Mouse (Mus musculus): Measurements from ENCODE around the gene Ovol1. TPM values are rescaled to one million over a fixed set of nuclear protein-coding genes. Genes with fewer than 3 reads are reported as not detected.

Gene Ovol1
- polyA plus RNA-seq, 1 experiment from 2014 or later, result 0.19 TPM

DNA sequence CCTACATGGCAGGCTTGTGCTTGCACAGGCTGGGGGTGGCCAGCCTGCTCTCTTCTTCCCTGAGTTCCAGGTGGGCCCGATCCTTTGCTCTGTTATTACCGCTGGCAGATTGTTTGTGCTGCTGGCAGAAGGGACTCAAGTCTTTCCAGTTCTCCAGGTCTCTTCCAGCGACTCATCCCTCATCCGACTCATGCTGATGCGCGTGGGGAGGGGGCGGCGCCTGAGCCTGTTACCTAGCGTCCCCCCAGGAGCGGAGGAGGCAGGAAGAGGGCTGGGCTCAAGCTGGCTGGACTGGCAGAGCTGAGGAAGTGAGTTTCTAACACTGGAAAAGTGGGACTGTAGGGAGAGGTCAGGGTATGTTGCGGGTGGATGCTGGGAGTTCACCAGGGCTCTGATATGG is 16.4 kb downstream of the Ovol1 start:
- Histone ChIP-seq H3K27me3 (peaks cover 2% of the 10 kb centered on the region; the same call in 1 of the 2 replicates), H3K9ac (0 out of 2 replicates have a peak overlapping the region, but pooled peaks have one; percentile 6), H3K4me1 (no peaks in the 10 kb centered on the region), H3K36me3 (no peaks in the 10 kb centered on the region), H3K9me3 (replicated peaks) (no peaks in the 10 kb centered on the region), H3K4me3 (no peak overlapping the region), H3K4me2 (replicated peaks) (no peak overlapping the region), H3K27ac (no peak overlapping the region)
- 52% methylated on average over 11 of the region's 11 CpGs for WGBS
- no peak for ATAC-seq (ENCODE audit: low FRiP score)

DNA sequence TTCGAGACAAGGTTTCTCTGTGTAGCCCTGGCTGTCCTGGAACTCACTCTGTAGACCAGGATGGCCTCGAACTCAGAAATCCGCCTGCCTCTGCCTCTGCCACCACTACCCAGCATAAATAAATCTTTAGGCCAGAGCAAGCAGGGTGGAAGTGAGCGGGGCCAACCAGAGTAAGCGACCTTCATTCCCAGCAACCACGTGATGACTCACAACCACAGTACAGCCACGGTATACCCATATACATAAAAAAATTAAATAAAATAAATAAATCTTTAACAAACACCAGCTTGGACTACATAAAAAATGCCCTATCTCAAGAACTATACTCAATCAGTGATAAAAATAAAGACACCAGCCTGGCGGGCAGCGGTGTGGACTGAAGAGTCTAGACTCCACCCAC is 17.1 kb downstream of the Ovol1 start:
- no peak for ATAC-seq (ENCODE audit: low FRiP score)
- Histone ChIP-seq H3K27ac (no peak overlapping the region), H3K9ac (no peak overlapping the region), H3K27me3 (peaks cover 5% of the 10 kb centered on the region; the same call in 1 of the 2 replicates), H3K36me3 (no peaks in the 10 kb centered on the region), H3K4me3 (no peak overlapping the region), H3K4me2 (replicated peaks) (no peak overlapping the region), H3K9me3 (replicated peaks) (no peaks in the 10 kb centered on the region), H3K4me1 (no peaks in the 10 kb centered on the region)
- WGBS, result 91% methylated on average over 9 of the region's 9 CpGs

DNA sequence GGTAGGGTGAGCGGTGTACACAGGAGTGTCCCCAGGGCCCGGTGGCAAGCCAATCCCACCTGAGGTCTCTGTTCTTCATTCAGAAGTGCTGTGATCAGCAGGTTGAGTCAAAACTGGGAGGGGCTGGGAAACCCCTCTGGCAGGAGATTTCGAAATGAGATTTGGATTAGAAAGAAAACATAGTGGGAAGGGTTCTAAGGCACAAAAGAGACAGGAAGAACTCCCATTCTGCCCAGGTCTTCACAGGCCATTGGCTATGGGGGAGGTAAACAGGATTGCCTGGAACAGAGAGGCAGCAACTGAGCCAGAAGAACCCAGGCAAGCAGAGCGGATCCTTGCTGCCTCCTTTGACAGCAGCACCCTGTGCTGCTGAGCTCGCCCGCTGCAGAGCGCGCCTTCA is 21.7 kb downstream of the Ovol1 start:
- H3K36me3 ChIP-seq, result no peaks in the 10 kb centered on the region
- H3K4me2 ChIP-seq (replicated peaks), result no peak overlapping the region
- no peaks in the 10 kb centered on the region for H3K4me1 ChIP-seq
- no peaks in the 10 kb centered on the region for H3K9me3 ChIP-seq (replicated peaks)
- no peak for ATAC-seq (ENCODE audit: low FRiP score)
- no peak overlapping the region for H3K27ac ChIP-seq
- H3K9ac ChIP-seq, result no peak overlapping the region
- 71% methylated on average over 8 of the region's 8 CpGs for WGBS
- H3K27me3 ChIP-seq, result peaks cover 13% of the 10 kb centered on the region
- H3K4me3 ChIP-seq, result no peak overlapping the region

- Histone ChIP-seq H3K27me3 (peaks cover 38% of the 10 kb centered on the region), H3K9ac (no peak overlapping the region), H3K27ac (no peak overlapping the region), H3K4me1 (peaks cover 13% of the 10 kb centered on the region), H3K9me3 (replicated peaks) (no peaks in the 10 kb centered on the region), H3K4me2 (replicated peaks) (no peak overlapping the region), H3K4me3 (no peak overlapping the region), H3K36me3 (no peaks in the 10 kb centered on the region)
- whole genome bisulfite sequencing, result 81% methylated on average over 8 of the region's 8 CpGs
- ATAC-seq (ENCODE audit: low FRiP score), result no peak
Measured at GRCm38 (mm10) chr19:5532520-5532919, 27.9 kb downstream of the Ovol1 start.

- H3K4me2 ChIP-seq (replicated peaks), result no peak overlapping the region
- H3K4me3 ChIP-seq, result no peak overlapping the region
- no peaks in the 10 kb centered on the region for H3K9me3 ChIP-seq (replicated peaks)
- WGBS, result 26% methylated on average over 7 of the region's 7 CpGs
- H3K27ac ChIP-seq, result no peak overlapping the region
- H3K9ac ChIP-seq, result no peak overlapping the region
- no peak; the same call in 1 of the 2 replicates for ATAC-seq (ENCODE audit: low FRiP score)
- H3K4me1 ChIP-seq, result peaks cover 13% of the 10 kb centered on the region
- peaks cover 38% of the 10 kb centered on the region for H3K27me3 ChIP-seq
- no peaks in the 10 kb centered on the region for H3K36me3 ChIP-seq
Measured at GRCm38 (mm10) chr19:5530138-5530524, 30.3 kb downstream of the Ovol1 start.

DNA sequence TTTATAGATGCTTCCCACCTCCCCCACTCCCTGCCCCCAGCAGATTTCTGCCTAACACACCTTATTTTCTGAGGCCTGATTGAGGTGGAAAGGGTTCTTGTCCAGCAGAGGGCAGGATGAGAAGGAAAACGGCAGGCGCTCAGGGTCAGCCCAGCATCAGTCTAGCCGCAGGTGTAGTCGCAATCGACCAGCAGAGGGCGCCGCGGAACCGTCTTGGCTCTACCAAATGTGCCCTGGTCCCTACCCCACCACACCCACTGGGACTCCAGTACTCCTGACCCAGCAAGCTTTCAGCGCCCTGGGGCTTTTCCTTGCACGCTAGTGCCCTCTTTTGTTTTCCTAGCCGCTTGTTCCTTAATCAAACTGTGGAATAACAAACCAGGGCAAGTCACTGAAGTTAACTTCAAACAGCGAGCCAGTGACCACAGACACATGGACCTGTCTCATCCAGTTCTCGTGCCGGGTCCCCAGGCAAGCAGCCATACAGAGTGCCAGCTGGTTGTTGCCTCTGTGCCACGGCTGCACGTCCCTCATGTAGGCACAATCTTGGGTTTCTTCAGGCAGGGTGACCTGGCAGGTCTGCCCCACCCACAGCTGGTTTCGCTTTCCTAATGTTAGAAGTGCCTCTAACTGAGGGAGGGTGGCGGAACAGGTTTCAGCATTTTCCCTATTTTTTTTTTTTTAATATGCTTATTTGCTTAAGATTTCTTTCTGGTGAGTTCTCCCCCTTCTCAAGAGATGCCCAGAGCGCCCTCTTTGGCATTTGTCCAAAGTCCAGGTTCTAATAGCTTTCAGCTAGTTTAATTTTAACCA is 30.9 kb downstream of the Ovol1 start:
- Histone ChIP-seq H3K4me2 (replicated peaks) (peak overlapping the region; percentile 36), H3K36me3 (no peaks in the 10 kb centered on the region), H3K4me1 (peaks cover 13% of the 10 kb centered on the region), H3K27me3 (peaks cover 38% of the 10 kb centered on the region), H3K4me3 (peak overlapping the region; percentile 6; the same call in 1 of the 2 replicates), H3K27ac (no peak overlapping the region), H3K9ac (no peak overlapping the region), H3K9me3 (replicated peaks) (no peaks in the 10 kb centered on the region)
- 12% methylated on average over 20 of the region's 20 CpGs for WGBS
- peak; percentile 89 for ATAC-seq (ENCODE audit: low FRiP score)

GRCm38 (mm10) chr19:5525204-5525603 is 35.2 kb downstream of the Ovol1 start:
- H3K27me3 ChIP-seq, result peaks cover 5% of the 10 kb centered on the region
- peaks cover 9% of the 10 kb centered on the region for H3K4me1 ChIP-seq
- WGBS, result 68% methylated on average over 5 of the region's 5 CpGs
- no peak overlapping the region for H3K27ac ChIP-seq
- no peak overlapping the region for H3K4me3 ChIP-seq
- no peak overlapping the region for H3K4me2 ChIP-seq (replicated peaks)
- ATAC-seq (ENCODE audit: low FRiP score), result no peak
- 0 out of 2 replicates have a peak overlapping the region, but pooled peaks have one; percentile 1 for H3K9ac ChIP-seq
- no peaks in the 10 kb centered on the region for H3K36me3 ChIP-seq
- H3K9me3 ChIP-seq (replicated peaks), result no peaks in the 10 kb centered on the region

DNA sequence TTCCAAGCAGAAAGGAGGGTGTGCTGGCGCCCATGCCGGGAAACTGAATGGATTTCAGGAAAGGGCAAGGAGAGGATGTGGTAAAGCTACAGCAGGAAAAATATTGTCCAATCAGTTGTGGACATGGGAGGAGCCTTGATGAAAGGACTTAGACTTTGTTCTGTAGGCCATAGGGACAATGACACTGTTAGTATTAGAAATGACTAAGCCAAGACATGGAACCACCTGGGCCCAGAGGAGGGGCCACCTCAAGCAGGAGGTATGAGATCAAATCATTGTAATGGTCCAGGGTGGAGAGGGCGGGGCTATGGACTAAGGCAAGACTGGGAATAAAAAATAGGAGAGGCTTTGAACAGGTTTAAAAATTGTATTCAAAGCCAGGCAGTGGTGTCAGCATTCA is 41.7 kb downstream of the Ovol1 start:
- Histone ChIP-seq H3K4me1 (no peaks in the 10 kb centered on the region), H3K4me3 (no peak overlapping the region), H3K36me3 (no peaks in the 10 kb centered on the region), H3K27ac (no peak overlapping the region), H3K9me3 (replicated peaks) (no peaks in the 10 kb centered on the region), H3K4me2 (replicated peaks) (no peak overlapping the region), H3K9ac (no peak overlapping the region), H3K27me3 (no peaks in the 10 kb centered on the region)
- no peak for ATAC-seq (ENCODE audit: low FRiP score)
- WGBS, result 87% methylated on average over 3 of the region's 3 CpGs

DNA sequence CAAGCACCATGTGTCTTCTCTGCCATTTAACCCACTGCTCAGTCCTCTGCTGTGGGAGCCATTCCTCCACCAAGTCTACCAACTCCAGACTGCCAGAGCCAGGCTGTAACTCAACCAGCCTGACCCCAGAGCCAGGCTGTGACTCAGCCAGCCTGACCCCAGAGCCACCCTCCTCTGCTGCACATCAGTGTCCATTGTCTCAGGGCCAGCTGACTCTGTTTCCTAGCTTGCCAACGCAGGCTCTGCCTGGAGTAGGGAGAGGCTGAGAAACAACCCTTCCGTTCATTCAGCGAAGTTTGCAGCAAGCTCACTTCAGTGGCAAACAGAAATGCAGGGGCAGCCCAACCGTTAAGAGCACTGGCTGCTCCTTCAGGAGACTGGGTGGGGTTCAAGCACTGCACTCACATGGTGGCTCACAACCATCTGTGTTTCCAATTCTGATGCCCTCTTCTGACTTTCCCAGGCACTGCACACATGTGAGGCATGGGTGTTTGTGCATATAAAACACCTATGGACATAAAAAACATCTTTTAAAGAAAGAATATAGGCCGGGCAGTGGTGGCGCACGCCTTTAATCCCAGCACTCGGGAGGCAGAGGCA is 43.4 kb downstream of the Ovol1 start:
- no peak for ATAC-seq (ENCODE audit: low FRiP score)
- Histone ChIP-seq H3K9ac (no peak overlapping the region), H3K27me3 (no peaks in the 10 kb centered on the region), H3K36me3 (no peaks in the 10 kb centered on the region), H3K9me3 (replicated peaks) (no peaks in the 10 kb centered on the region), H3K4me2 (replicated peaks) (no peak overlapping the region), H3K27ac (no peak overlapping the region), H3K4me3 (no peak overlapping the region), H3K4me1 (peaks cover 5% of the 10 kb centered on the region; the same call in 1 of the 2 replicates)
- WGBS, result 82% methylated on average over 8 of the region's 8 CpGs

GRCm38 (mm10) chr19:5515840-5516777 is 44.3 kb downstream of the Ovol1 start:
- WGBS, result 79% methylated on average over 7 of the region's 7 CpGs
- Histone ChIP-seq H3K9me3 (replicated peaks) (no peaks in the 10 kb centered on the region), H3K27ac (no peak overlapping the region), H3K27me3 (no peaks in the 10 kb centered on the region), H3K4me1 (peaks cover 8% of the 10 kb centered on the region), H3K36me3 (no peaks in the 10 kb centered on the region), H3K4me2 (replicated peaks) (no peak overlapping the region), H3K4me3 (no peak overlapping the region), H3K9ac (no peak overlapping the region)
- no peak for ATAC-seq (ENCODE audit: low FRiP score)

GRCm38 (mm10) chr19:5513005-5513349 is 47.5 kb downstream of the Ovol1 start:
- H3K36me3 ChIP-seq, result no peaks in the 10 kb centered on the region
- no peak overlapping the region for H3K4me3 ChIP-seq
- no peaks in the 10 kb centered on the region for H3K9me3 ChIP-seq (replicated peaks)
- no peaks in the 10 kb centered on the region for H3K27me3 ChIP-seq
- no peak overlapping the region for H3K4me2 ChIP-seq (replicated peaks)
- H3K4me1 ChIP-seq, result peaks cover 20% of the 10 kb centered on the region
- no peak for ATAC-seq (ENCODE audit: low FRiP score)
- H3K27ac ChIP-seq, result no peak overlapping the region
- 86% methylated on average over 3 of the region's 3 CpGs for WGBS
- H3K9ac ChIP-seq, result no peak overlapping the region

Measured in hindbrain, embryonic 12.5 days (tissue).